Mouse (Mus musculus): ENCODE data around the gene Gria4. TPM values are rescaled to one million over a fixed set of nuclear protein-coding genes. Genes with fewer than 3 reads are reported as not detected.
"Not testable (repeated sequence)": the region's sequence is repeated elsewhere in the genome, so short reads cannot be mapped to it uniquely, and the experiment has no call there.

The Gria4 gene
- not detected for polyA plus RNA-seq (2017; shearing (Covaris generic))

- no peak for ATAC-seq
Measured at GRCm38 (mm10) chr9:4795544-4796288, at the start of gene Gria4. TSS of gene Gria4 (minus strand) at chr9:4796234.

GRCm38 (mm10) chr9:4810941-4811340 is 14.9 kb upstream of the Gria4 start:
- not testable (repeated sequence) for ATAC-seq

- no peak for ATAC-seq
Measured at GRCm38 (mm10) chr9:4803151-4803755, 7.2 kb upstream of the Gria4 start.

- ATAC-seq: no peak
Measured at GRCm38 (mm10) chr9:4797396-4797795, 1.4 kb upstream of the Gria4 start.

- no peak for ATAC-seq
Measured at GRCm38 (mm10) chr9:4796289-4796645, 233 bp upstream of the Gria4 start.

- ATAC-seq: no peak
Measured at GRCm38 (mm10) chr9:4795075-4795474, 959 bp downstream of the Gria4 start.

- ATAC-seq: no peak
Measured at GRCm38 (mm10) chr9:4794411-4794810, 1.6 kb downstream of the Gria4 start.

- ATAC-seq: not testable (repeated sequence)
Measured at GRCm38 (mm10) chr9:4749407-4749806, 46.6 kb downstream of the Gria4 start.

GRCm38 (mm10) chr9:4714086-4714485 is 81.9 kb downstream of the Gria4 start:
- no peak for ATAC-seq

- ATAC-seq: no peak
Measured at GRCm38 (mm10) chr9:4712367-4712766, 83.7 kb downstream of the Gria4 start.

- no peak for ATAC-seq
Measured at GRCm38 (mm10) chr9:4687149-4687548, 108.9 kb downstream of the Gria4 start.

GRCm38 (mm10) chr9:4680244-4680643 is 115.8 kb downstream of the Gria4 start:
- no peak for ATAC-seq

- ATAC-seq: no peak
Measured at GRCm38 (mm10) chr9:4679099-4679498, 116.9 kb downstream of the Gria4 start.

- ATAC-seq: no peak
Measured at GRCm38 (mm10) chr9:4665691-4666090, 130.3 kb downstream of the Gria4 start.

- ATAC-seq: no peak
Measured at GRCm38 (mm10) chr9:4662421-4662820, 133.6 kb downstream of the Gria4 start.

- no peak for ATAC-seq
Measured at GRCm38 (mm10) chr9:4658951-4659350, 137.1 kb downstream of the Gria4 start.

- no peak for ATAC-seq
Measured at GRCm38 (mm10) chr9:4654333-4654732, 141.7 kb downstream of the Gria4 start.

- ATAC-seq: no peak
Measured at GRCm38 (mm10) chr9:4639192-4639900, 156.7 kb downstream of the Gria4 start.

GRCm38 (mm10) chr9:4631910-4632309 is 164.1 kb downstream of the Gria4 start:
- no peak for ATAC-seq

- ATAC-seq: no peak
Measured at GRCm38 (mm10) chr9:4615286-4615685, 180.7 kb downstream of the Gria4 start.

- ATAC-seq: no peak
Measured at GRCm38 (mm10) chr9:4605354-4605753, 190.7 kb downstream of the Gria4 start.

GRCm38 (mm10) chr9:4604236-4604635 is 191.8 kb downstream of the Gria4 start:
- ATAC-seq: no peak

GRCm38 (mm10) chr9:4601788-4602187 is 194.2 kb downstream of the Gria4 start:
- ATAC-seq: no peak

GRCm38 (mm10) chr9:4573596-4573995 is 222.4 kb downstream of the Gria4 start:
- ATAC-seq: no peak
